Mouse (Mus musculus) CH12.LX (cell line): Measurements from ENCODE around the gene Hist2h2ac. TPM values are rescaled to one million over a fixed set of nuclear protein-coding genes. Genes with fewer than 3 reads are reported as not detected.
A peak's percentile ranks its signal among the peaks of the same experiment; 100 is the strongest.

ENCODE experiments used
- DNase-seq: peaks from one replicate; pipeline ENCODE4 v3.0.0-alpha.2; 2013; ENCODE audit errors: extremely low read depth
- H3K27ac ChIP-seq: 2 replicates; pipeline ENCODE4 v1.5.1; 2012; ENCODE audit warnings: low read depth, mild to moderate bottlenecking, control low read depth, moderate library complexity; ENCODE audit not compliant: insufficient read depth
- H3K27me3 ChIP-seq: replicated peaks from 2 replicates; pipeline ENCODE3; 2012; ENCODE audit warnings: inconsistent platforms
- H3K36me3 ChIP-seq, 2 experiments: replicated peaks in 1 of 2; 2 replicates each; pipeline versions ENCODE3 to v1.6.1; 2012; ENCODE audit warnings: inconsistent platforms in 1 of 2, low read length in 1 of 2, mild to moderate bottlenecking in 1 of 2, mixed read lengths in 1 of 2, moderate library complexity in 1 of 2; ENCODE audit not compliant: control insufficient read depth in 1 of 2, insufficient read depth in 1 of 2
- H3K4me1 ChIP-seq, 2 experiments: 2 replicates each; pipeline ENCODE4 v1.6.1; 2012; ENCODE audit warnings: inconsistent platforms in 1 of 2, moderate library complexity in 1 of 2; ENCODE audit not compliant: insufficient read depth in 2 of 2, control insufficient read depth in 1 of 2
- H3K4me2 ChIP-seq: 2 replicates; pipeline ENCODE4 v1.6.1; 2012; ENCODE audit warnings: low read depth, mild to moderate bottlenecking, control low read depth; ENCODE audit not compliant: poor library complexity, insufficient read depth, severe bottlenecking
- H3K4me3 ChIP-seq, 3 experiments: fragments of 150-350 bp in 1 of 3; sonication (generic) in 1 of 3; replicated peaks in 1 of 3; 2 replicates each; pipeline versions ENCODE3 to v1.5.1; 2011 to 2012; ENCODE audit warnings: low read depth in 2 of 3, low read length in 2 of 3, mild to moderate bottlenecking in 2 of 3, moderate library complexity in 2 of 3, control low read depth in 1 of 3, improper control_type of control experiment in 1 of 3, inconsistent platforms in 1 of 3, mixed read lengths in 1 of 3; ENCODE audit not compliant: poor library complexity in 1 of 3
- H3K79me2 ChIP-seq: replicated peaks from 2 replicates; pipeline ENCODE4 v1.6.1; 2012; ENCODE audit warnings: mild to moderate bottlenecking, moderate library complexity; ENCODE audit not compliant: control insufficient read depth, poor library complexity, insufficient read depth, severe bottlenecking; ENCODE audit errors: extremely low read depth
- H3K9ac ChIP-seq: 2 replicates; pipeline ENCODE4 v1.6.1; 2012; ENCODE audit warnings: low read depth, mild to moderate bottlenecking, control low read depth, moderate library complexity; ENCODE audit not compliant: insufficient read depth
- H3K9me3 ChIP-seq: replicated peaks from 2 replicates; pipeline ENCODE3; 2012; ENCODE audit warnings: low read length, inconsistent platforms, mixed read lengths
- CTCF ChIP-seq, 2 experiments: IDR thresholded peaks in 1 of 2; conservative IDR thresholded peaks in 1 of 2; 2 replicates each; pipeline ENCODE4 v1.5.1; 2011 to 2012; ENCODE audit warnings: low read depth in 2 of 2, low read length in 2 of 2, improper control_type of control experiment in 1 of 2, inconsistent platforms in 1 of 2, mild to moderate bottlenecking in 1 of 2, moderate library complexity in 1 of 2
- GABPA ChIP-seq: IDR thresholded peaks from 2 replicates; pipeline ENCODE4 v1.6.1; 2012; ENCODE audit warnings: low read depth, low read length, improper control_type of control experiment, inconsistent platforms; ENCODE audit not compliant: insufficient replicate concordance
- JUN ChIP-seq: IDR thresholded peaks from 2 replicates; pipeline ENCODE4 v1.6.1; 2011; ENCODE audit warnings: low read depth, mild to moderate bottlenecking, low read length, improper control_type of control experiment, moderate library complexity; ENCODE audit not compliant: insufficient read depth
- KAT2A ChIP-seq: IDR thresholded peaks from 2 replicates; pipeline ENCODE4 v1.6.1; 2012; ENCODE audit warnings: low read length, improper control_type of control experiment, inconsistent platforms; ENCODE audit not compliant: insufficient replicate concordance
- MAFK ChIP-seq: IDR thresholded peaks from 2 replicates; pipeline ENCODE4 v1.6.1; 2011; ENCODE audit warnings: low read length, improper control_type of control experiment; ENCODE audit not compliant: insufficient replicate concordance
- MXI1 ChIP-seq: IDR thresholded peaks from 2 replicates; pipeline ENCODE4 v1.6.1; 2011; ENCODE audit warnings: mild to moderate bottlenecking, low read depth, low read length, improper control_type of control experiment
- PAX5 ChIP-seq: IDR thresholded peaks from 2 replicates; pipeline ENCODE4 v1.6.1; 2012; ENCODE audit warnings: low read length, inconsistent platforms, mixed read lengths
- POLR2A ChIP-seq: IDR thresholded peaks from 2 replicates; pipeline ENCODE4 v1.6.1; 2011; ENCODE audit warnings: low read depth, mild to moderate bottlenecking, improper control_type of control experiment, low read length
- RCOR1 ChIP-seq: conservative IDR thresholded peaks from 2 replicates; pipeline ENCODE4 v1.6.1; 2012; ENCODE audit warnings: low read depth, mild to moderate bottlenecking, inconsistent platforms, low read length, improper control_type of control experiment
- SMC3 ChIP-seq: IDR thresholded peaks from 2 replicates; pipeline ENCODE4 v1.6.1; 2011; ENCODE audit warnings: low read depth, low read length, improper control_type of control experiment
- TCF12 ChIP-seq: IDR thresholded peaks from 2 replicates; pipeline ENCODE4 v1.6.1; 2014; ENCODE audit warnings: low read depth, mild to moderate bottlenecking, inconsistent platforms, low read length, improper control_type of control experiment
- UBTF ChIP-seq: IDR thresholded peaks from 2 replicates; pipeline ENCODE4 v1.6.1; 2012; ENCODE audit warnings: low read depth, mild to moderate bottlenecking, inconsistent platforms, low read length, improper control_type of control experiment, moderate library complexity
- USF2 ChIP-seq: conservative IDR thresholded peaks from 2 replicates; pipeline ENCODE4 v1.6.1; 2011; ENCODE audit warnings: low read depth, low read length, improper control_type of control experiment
- ZC3H11A ChIP-seq: IDR thresholded peaks from 2 replicates; pipeline ENCODE4 v1.6.1; 2012; ENCODE audit warnings: low read depth, mild to moderate bottlenecking, inconsistent platforms, low read length, improper control_type of control experiment
- ZMIZ1 ChIP-seq: IDR thresholded peaks from 2 replicates; pipeline ENCODE4 v1.6.1; 2012; ENCODE audit warnings: low read depth, mild to moderate bottlenecking, inconsistent platforms, low read length, improper control_type of control experiment
- ZNF384 ChIP-seq: IDR thresholded peaks from 2 replicates; pipeline ENCODE4 v1.6.1; 2012; ENCODE audit warnings: low read depth, low read length, improper control_type of control experiment, inconsistent platforms
- dilution Hi-C: fragments of 300-500 bp; cut with MboI; formaldehyde crosslinking; loops from 2 replicates; pipeline ENCODE4 v1.14.3; 2020; ENCODE audit warnings: low sequenced_read_pairs; ENCODE audit not compliant: extremely low pct_unique_long_range_greater_than_20kb, extremely low pct_ligation_motif_present
- in situ Hi-C: fragments of 300-500 bp; cut with MboI; formaldehyde crosslinking; loops from 3 replicates; pipeline ENCODE4 v1.14.3; 2019; ENCODE audit warnings: low sequenced_read_pairs, low pct_ligation_motif_present, low pct_unique_long_range_greater_than_20kb, mixed read lengths
- polyA plus RNA-seq: library from polyadenylated mRNA; unstranded; fragments of >175 nt; gene quantifications from 2 replicates; pipeline ENCODE4 v1.2.1, GENCODE M21; 2012; ENCODE audit warnings: low read depth; ENCODE audit not compliant: insufficient read length
- total RNA-seq, 2 experiments: library from RNA; depleted of rRNA; stranded (reverse); fragments of 300-350 nt in 1 of 2; fragments of >200 nt in 1 of 2; gene quantifications; 2 replicates each; pipeline ENCODE4 v1.2.3; 2012 to 2014

Gene Hist2h2ac
- total and polyA plus RNA-seq, 3 experiments, result 1.5 to 1,185 (median 53.9) TPM

DNA sequence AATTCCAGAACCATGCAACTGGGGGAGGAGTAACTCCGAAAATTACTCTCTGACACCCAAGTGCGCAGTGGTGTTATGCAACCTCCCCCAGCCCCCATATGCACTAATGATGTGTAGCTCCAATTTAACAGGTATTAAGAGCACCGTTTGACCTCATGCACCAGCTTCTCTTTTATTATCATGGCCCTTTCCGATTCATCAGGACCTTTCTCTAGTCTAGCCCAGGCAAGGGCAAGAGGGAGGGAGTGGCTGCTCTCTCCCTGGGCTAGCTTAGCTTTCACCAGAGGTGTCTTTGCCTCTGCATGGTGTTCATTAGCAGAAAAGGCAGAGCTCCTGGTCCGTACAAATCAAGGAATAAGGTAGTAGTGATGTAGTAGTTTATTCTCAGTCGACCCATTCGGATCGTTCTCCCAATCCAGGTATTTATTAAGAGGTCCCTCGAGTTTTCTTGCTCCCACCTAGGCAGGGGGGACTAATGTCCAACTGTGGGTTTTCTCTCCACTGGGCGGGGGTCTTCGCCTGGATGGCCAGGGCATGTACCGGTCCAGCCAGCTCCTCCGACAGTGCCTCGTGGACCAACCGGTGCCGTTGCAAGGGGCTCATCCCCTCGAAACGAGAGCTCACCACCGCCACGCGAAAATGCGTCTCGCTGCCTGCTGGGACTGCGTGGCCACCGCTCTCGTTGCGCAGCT, 24.1 kb downstream of the Hist2h2ac start:
- H3K4me3 ChIP-seq, result peak overlapping the region; percentile 51 to 66 (median 65)
- TF ChIP-seq GABPA (no peak), MAFK (no peak), USF2 (no peak), ZC3H11A (no peak), ZMIZ1 (no peak), MXI1 (no peak), ZNF384 (no peak), TCF12 (no peak), KAT2A (no peak), PAX5 (no peak)
- TF ChIP-seq, all 38 proteins: peak for 0
- in situ Hi-C loops, result no loop called here
- Histone ChIP-seq H3K27me3 (no peaks in the 10 kb centered on the region), H3K4me1 (peaks cover 7 to 21% of the 10 kb centered on the region in 2 experiments), H3K79me2 (no peaks in the 10 kb centered on the region), H3K4me2 (peak overlapping the region; percentile 34), H3K9ac (peak overlapping the region; percentile 70; the same call in 1 of the 2 replicates), H3K36me3 (peaks cover 6 to 44% of the 10 kb centered on the region in 2 experiments), H3K27ac (no peak overlapping the region; the same call in 1 of the 2 replicates), H3K9me3 (peaks cover 8% of the 10 kb centered on the region)
- DNase-seq, result no peak
- dilution Hi-C loops, result no loop called here

DNA sequence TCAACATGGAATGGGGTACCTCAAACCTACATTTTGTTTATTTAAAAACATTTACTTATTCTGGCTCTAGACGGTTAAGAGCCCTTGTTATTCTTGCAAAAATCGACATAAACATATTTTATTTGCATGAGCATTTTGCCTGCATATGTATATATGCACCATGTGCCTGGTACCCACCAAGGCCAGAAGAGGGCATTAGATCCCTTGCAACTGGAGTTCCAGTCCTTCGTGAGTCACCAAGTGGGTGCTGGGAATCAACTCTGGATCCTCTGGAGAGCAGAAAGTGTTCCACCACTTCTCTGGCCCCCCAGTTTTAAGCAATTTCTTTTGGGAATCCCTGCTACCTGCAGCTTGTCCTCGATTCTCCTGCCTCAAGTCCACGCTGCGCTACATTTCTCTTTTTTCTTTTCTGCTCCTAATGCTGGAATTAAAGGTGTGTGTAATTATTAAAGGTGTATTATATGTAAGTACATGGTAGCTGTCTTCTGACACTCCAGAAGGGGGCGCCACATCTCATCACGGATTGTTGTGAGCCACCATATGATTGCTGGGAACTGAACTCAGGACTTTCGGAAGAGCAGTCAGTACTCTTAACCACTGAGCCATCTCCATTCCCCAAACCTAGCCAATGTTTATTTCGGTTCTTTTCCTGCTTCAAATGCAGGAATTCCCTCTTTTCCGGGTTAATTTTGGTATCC, 24.9 kb downstream of the Hist2h2ac start:
- Histone ChIP-seq H3K4me1 (peaks cover 7 to 21% of the 10 kb centered on the region in 2 experiments), H3K79me2 (no peaks in the 10 kb centered on the region), H3K9me3 (peaks cover 8% of the 10 kb centered on the region)
- in situ Hi-C loops, result no loop called here
- TF ChIP-seq UBTF, result no peak
- peak in 1 of 2 experiments; percentile 22; a peak in 2 of 4 replicates for TF ChIP-seq CTCF (conservative IDR thresholded peaks at IDR 0.05 in 1 of 2, IDR thresholded peaks at IDR 0.05 in 1 of 2; ENCODE audit: low read depth in 2 of 2, low read length in 2 of 2)
- TF ChIP-seq, all 38 proteins: peak for 1
- Histone ChIP-seq H3K27me3 (no peaks in the 10 kb centered on the region), H3K4me3 (no peak overlapping the region), H3K36me3 (peaks cover 6 to 50% of the 10 kb centered on the region in 2 experiments), H3K4me2 (no peak overlapping the region), H3K27ac (no peak overlapping the region), H3K9ac (no peak overlapping the region)
- dilution Hi-C loops, result no loop called here
- DNase-seq, result no peak

DNA sequence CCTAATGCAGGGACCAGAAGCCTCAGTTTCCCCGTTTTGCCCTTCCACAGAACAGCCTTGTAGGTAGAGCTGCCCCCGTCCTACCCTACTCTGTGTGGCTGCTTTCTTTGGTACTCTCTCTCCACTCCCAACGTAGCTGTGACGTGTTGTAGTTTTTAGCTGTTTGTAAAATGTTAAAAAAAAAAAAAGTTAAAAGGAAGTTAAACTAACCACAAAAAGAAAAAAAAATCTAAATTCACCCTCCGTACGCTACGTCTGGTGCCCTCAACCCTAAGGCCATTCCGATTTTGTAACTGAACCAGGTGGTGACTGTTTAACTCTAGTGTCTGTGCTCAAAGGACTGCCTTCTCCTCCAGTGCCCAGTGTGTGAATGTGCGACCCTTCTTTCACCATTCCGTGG, 25.7 kb downstream of the Hist2h2ac start:
- Histone ChIP-seq H3K4me1 (peaks cover 7 to 28% of the 10 kb centered on the region in 2 experiments), H3K27me3 (no peaks in the 10 kb centered on the region), H3K36me3 (peaks cover 12 to 58% of the 10 kb centered on the region in 2 experiments), H3K4me3 (no peak overlapping the region), H3K9ac (no peak overlapping the region), H3K27ac (no peak overlapping the region), H3K4me2 (no peak overlapping the region), H3K9me3 (peaks cover 8% of the 10 kb centered on the region), H3K79me2 (no peaks in the 10 kb centered on the region)
- dilution Hi-C loops, result no loop called here
- DNase-seq, result no peak
- in situ Hi-C loops, result no loop called here
- TF ChIP-seq GABPA, result no peak
- no peak for TF ChIP-seq JUN
- no peak for TF ChIP-seq POLR2A
- no peak for TF ChIP-seq PAX5
- TF ChIP-seq RCOR1, result no peak
- no peak for TF ChIP-seq SMC3
